Mouse (Mus musculus) mammary gland, adult 2 months (tissue): Measurements from ENCODE around the gene Immp1l. TPM values are rescaled to one million over a fixed set of nuclear protein-coding genes. Genes with fewer than 3 reads are reported as not detected.

Experiments used
- polyA plus RNA-seq: library from polyadenylated mRNA; depleted of rRNA; stranded (reverse); fragments of >200 nt; gene quantifications from 2 replicates; pipeline ENCODE4 v1.2.3, GENCODE M21; 2012; ENCODE audit warnings: low replicate concordance; rRNA removed

Gene Immp1l
- 5.1 and 22.3 TPM in 2 replicates for polyA plus RNA-seq

DNA sequence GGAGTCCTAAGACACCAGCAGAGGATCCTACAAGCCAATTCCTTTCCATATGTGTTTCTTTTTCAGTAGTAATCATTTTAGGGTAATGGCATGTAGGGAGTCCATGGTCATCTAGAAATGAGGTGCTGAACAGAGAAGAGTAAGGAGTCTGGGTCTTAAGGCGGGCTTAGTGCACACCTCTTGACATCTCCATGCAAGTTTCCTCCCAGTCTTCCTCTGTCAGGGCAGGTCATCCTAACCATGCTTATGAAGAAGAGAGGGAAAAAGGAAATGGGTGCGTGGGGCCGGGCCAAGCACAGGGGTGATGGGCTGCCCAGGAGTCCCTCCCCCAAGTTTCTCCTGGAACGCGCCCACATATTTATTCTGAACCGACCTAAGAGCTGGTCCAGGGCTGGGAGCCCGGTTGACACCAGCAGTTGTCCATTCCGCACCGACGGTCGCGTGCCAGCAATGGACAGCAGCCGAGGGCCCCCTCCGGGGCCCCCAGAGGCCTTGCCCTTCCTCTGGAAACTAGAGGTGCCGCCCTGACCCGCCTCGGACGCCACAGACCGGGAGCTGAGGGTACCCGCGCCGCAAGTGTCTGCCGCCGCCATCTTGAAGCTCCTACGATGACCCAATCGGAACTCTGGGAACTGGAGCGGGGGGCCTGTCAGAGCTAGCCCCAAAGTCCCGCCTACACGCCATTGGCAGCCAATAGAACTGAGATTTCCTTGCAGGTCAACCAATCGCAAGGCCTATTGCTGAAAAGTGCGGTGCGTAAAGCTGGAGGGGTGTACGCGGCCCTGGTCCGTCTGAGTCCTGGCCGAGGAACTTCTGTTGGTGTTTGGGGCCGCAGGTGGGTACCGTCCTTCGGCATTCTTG lies at the start of gene Immp1l, which contains the start of gene Elp4:
Gene Immp1l (plus strand): TSS at position 743 of the 861 bp plus-strand sequence.
Gene Elp4 (minus strand): TSS at position 669 of the 861 bp plus-strand sequence.

DNA sequence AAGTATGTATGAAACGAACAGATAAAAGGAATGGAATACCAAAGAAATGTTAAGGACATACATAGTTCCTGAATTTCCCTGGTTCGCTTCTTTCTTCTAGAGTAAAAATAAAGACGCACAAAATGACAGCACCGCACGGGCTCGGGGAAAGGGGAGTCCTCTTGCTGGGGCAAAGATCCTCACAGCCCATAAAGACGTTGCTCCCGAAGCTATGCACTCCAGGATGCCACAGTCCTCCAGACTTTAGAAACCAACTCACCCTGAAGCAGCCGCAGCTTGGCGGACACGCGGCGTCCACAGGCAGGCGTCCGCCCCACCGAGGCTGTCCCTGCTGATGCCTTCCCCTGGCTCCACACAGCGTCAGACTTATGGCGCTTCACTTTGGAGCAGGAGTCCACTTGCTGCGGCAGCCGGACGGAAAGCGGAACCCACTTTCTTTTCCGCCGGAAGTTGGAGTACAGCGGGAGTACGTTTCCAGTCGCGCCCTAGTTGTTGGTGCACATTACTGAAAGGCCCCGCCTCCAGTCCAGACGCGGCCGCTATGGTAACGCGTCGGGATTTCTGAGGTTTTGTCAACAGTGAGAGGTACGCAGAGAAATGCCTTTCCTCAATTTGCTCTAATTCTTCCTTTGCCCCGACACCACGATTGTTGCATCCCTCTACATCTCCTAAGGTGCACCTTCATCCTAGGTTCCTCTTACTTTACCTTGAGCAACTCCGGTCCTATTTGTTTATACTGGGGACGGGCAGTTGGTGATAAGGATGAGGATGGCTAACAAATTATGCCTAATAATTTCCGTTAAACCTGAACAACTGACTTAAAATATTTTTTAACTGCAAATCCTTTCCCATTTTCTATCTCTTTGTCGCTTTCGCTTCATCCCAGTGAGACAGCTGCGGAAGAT lies 98.6 kb downstream of the Immp1l start, which contains the start of gene Dnajc24:
Gene Dnajc24 (minus strand): TSS at position 715 of the 905 bp plus-strand sequence.

Other genes starting within 250 kb of the Immp1l start
- gene Pax6, start 235.7 kb upstream of the Immp1l start, polyA plus RNA-seq, result not detected in 2 replicates
- gene Elp4, start 74 bp upstream of the Immp1l start, polyA plus RNA-seq, result 3.0 and 5.1 TPM in 2 replicates
- 11.6 and 14.2 TPM in 2 replicates for gene Dnajc24, start 98.9 kb downstream of the Immp1l start, polyA plus RNA-seq